In genomic region chr6:83704294-83704693, GRCm38 (mm10) we compare ENCODE assay signal across 30 mouse cellular contexts. TPM values are rescaled to one million over a fixed set of nuclear protein-coding genes. Genes with fewer than 3 reads are reported as not detected.
"Had no signal": no experiment of that assay in that cellular context is flagged by ENCODE, and none has a peak within 500 bp of the region (broad histone marks: within the 10 kb centered on the region; RNA-seq: fewer than 3 reads in every experiment).

No protein-coding gene starts in this region.

- H3K9me3 ChIP-seq: forebrain, embryonic 15.5 days; heart, embryonic 13.5 days; heart, embryonic 15.5 days; intestine, embryonic 15.5 days; limb, embryonic 13.5 days; limb, embryonic 15.5 days had no signal

- H3K4me3 ChIP-seq: forebrain, embryonic 15.5 days; heart, adult 2 months; heart, embryonic 13.5 days; heart, embryonic 15.5 days; intestine, embryonic 15.5 days; layer of hippocampus, adult 2 months; left cerebral cortex, adult 2 months; limb, embryonic 13.5 days; limb, embryonic 15.5 days had no signal

- H3K9ac ChIP-seq: forebrain, embryonic 15.5 days; forebrain, postnatal 0 days; heart, embryonic 13.5 days; heart, embryonic 15.5 days; hindbrain, embryonic 14.5 days; intestine, embryonic 15.5 days; limb, embryonic 13.5 days; limb, embryonic 15.5 days had no signal

- H3K36me3 ChIP-seq: forebrain, embryonic 15.5 days; heart, embryonic 13.5 days; heart, embryonic 15.5 days; intestine, embryonic 15.5 days; limb, embryonic 13.5 days; limb, embryonic 15.5 days had no signal

- H3K4me2 ChIP-seq: forebrain, embryonic 15.5 days; heart, embryonic 11.5 days; heart, embryonic 13.5 days; heart, embryonic 15.5 days; hindbrain, embryonic 14.5 days; intestine, embryonic 15.5 days; limb, embryonic 13.5 days; limb, embryonic 15.5 days had no signal

- H3K27ac ChIP-seq: forebrain, embryonic 15.5 days; heart, adult 2 months; heart, embryonic 13.5 days; heart, embryonic 15.5 days; hindbrain, embryonic 14.5 days; hindbrain, postnatal 0 days; intestine, embryonic 15.5 days; layer of hippocampus, adult 2 months; left cerebral cortex, adult 2 months; limb, embryonic 13.5 days; limb, embryonic 15.5 days had no signal

- DNase-seq: gastrocnemius, postnatal 14 days; gastrocnemius, postnatal 36 days; heart, adult 11 months; heart, adult 2 months; heart, postnatal 14 days; heart, postnatal 36 days; kidney, adult 18-20 months; kidney, adult 8-10 months; kidney, postnatal 10 days; kidney, postnatal 25 days had no signal

- ATAC-seq: forebrain, embryonic 15.5 days; forebrain, postnatal 0 days; hindbrain, postnatal 0 days; inflammation-experienced regulatory T-cells, adult 6 months; intestine, embryonic 15.5 days; intestine, postnatal 0 days had no signal

RNA-seq across cellular contexts. Expression of gene Vax2, which starts 6.8 kb away (rescaled TPM):
- polyA plus RNA-seq: forebrain, postnatal 0 days; gonadal fat pad, adult 2 months; heart, adult 2 months; heart, embryonic 11.5 days; heart, embryonic 13.5 days; heart, embryonic 15.5 days; heart, postnatal 0 days; hindbrain, embryonic 14.5 days; hindbrain, postnatal 0 days; intestine, embryonic 15.5 days; intestine, postnatal 0 days; kidney, embryonic 14.5 days; kidney, embryonic 16.5 days; liver, adult 2 months had no signal

RNA-seq across cellular contexts. Expression of gene Cd207, which starts 26.6 kb away (rescaled TPM):
- polyA plus RNA-seq: forebrain, embryonic 15.5 days; forebrain, postnatal 0 days; gonadal fat pad, adult 2 months; heart, embryonic 11.5 days; hindbrain, embryonic 14.5 days; hindbrain, postnatal 0 days; inflammation-experienced regulatory T-cells, adult 6 months; intestine, embryonic 15.5 days; intestine, postnatal 0 days; kidney, embryonic 14.5 days; kidney, embryonic 16.5 days; limb, embryonic 11.5 days; limb, embryonic 13.5 days; limb, embryonic 15.5 days had no signal

RNA-seq across cellular contexts. Expression of gene Atp6v1b1, which starts 38.5 kb away (rescaled TPM):
- polyA plus RNA-seq: heart, embryonic 11.5 days; heart, embryonic 13.5 days; heart, embryonic 15.5 days; heart, postnatal 0 days; hindbrain, embryonic 14.5 days; hindbrain, postnatal 0 days; inflammation-experienced regulatory T-cells, adult 6 months; intestine, postnatal 0 days; limb, embryonic 11.5 days; limb, embryonic 13.5 days; limb, embryonic 15.5 days; liver, adult 2 months had no signal

RNA-seq across cellular contexts. Expression of gene Clec4f, which starts 48.3 kb away (rescaled TPM):
- polyA plus RNA-seq: forebrain, embryonic 15.5 days; gonadal fat pad, adult 2 months; heart, adult 2 months; hindbrain, embryonic 14.5 days; hindbrain, postnatal 0 days; inflammation-experienced regulatory T-cells, adult 6 months; kidney, embryonic 14.5 days; limb, embryonic 11.5 days; limb, embryonic 13.5 days; limb, embryonic 15.5 days had no signal

RNA-seq across cellular contexts. Expression of gene Ankrd53, which starts 58.1 kb away (rescaled TPM):
- polyA plus RNA-seq: forebrain, postnatal 0 days; heart, embryonic 11.5 days; heart, embryonic 13.5 days; hindbrain, embryonic 14.5 days; hindbrain, postnatal 0 days; intestine, embryonic 15.5 days; intestine, postnatal 0 days; liver, adult 2 months had no signal
